Mouse (Mus musculus) kidney, adult 8-10 months (tissue): ENCODE data around the gene Klhl18.
A peak's percentile ranks its signal among the peaks of the same experiment; 100 is the strongest.
"Not testable (repeated sequence)": the region's sequence is repeated elsewhere in the genome, so short reads cannot be mapped to it uniquely, and the experiment has no call there.

Experiments
- DNase-seq, 2 experiments: peaks; one replicate each; pipeline ENCODE4 v3.0.0; 2022

Klhl18 gene

DNA sequence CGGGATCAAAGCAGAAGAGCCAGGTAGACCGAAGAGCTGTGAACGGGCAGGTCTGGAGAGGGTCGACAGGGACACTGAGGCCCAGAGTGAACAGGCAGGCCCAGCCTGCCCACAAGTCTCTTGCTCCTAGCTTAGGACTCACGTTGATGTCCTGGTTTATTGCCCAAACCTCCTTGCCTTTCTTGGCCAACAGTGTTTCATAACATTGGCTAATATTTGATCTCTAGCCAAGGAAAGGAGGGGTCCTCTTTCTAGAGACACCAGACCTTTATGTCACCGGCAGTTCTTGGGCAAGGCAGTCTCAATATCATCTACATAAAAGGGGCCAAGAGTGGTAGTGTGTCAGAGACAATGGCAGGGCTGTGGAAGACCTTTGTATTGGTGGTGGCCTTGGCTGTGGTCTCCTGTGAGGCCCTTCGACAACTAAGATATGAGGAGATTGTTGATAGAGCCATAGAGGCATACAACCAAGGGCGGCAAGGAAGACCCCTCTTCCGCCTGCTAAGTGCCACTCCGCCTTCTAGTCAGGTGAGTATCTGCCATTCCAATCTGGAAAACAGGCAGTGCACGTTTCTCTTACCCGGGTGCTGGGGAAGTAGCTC lies 56.9 kb downstream of the Klhl18 start, which contains the start of gene Ngp:
TSS of gene Ngp (plus strand) at position 237 of the 602 bp plus-strand sequence.
- DNase-seq: no peak

DNA sequence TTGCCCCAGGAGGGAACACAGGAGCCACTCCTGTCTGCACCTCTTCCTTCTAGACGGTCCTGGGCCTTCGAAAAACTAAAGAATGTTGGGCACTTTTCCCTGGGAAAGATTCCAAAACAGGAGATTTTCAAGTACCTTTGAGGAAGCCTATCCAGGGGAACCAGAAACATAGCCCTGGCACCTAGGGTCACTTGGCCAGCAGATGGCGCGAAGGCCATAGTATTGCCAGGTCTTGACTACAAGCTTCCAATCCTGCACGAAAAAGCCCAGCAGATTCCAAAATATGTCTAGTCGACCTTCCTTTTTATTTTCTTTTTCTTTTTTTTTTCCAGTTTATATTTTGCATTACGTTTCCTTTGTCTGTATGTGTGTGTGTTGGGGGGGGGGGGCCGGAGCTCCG lies 62.7 kb downstream of the Klhl18 start:
- DNase-seq: peak; percentile 51 to 63

DNA sequence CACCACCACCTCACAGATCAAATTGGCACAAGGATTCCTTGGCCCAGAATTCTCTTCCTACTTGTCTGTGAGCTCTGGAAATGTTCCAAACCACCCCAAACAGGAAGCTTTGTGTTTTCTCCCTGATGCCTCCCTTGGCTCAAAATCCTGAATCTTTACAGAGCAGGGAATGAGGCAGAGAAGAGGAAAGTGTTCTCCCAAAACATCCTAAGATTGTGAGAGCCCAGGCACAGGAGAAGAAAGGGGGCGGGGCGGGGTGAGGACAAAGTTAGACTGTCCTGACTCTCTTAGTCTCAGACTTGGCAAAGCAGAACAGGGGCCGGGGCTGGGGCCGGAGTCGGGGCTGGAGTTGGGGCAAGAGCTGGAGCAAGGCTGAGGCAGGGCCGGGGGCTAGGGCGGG lies 63.6 kb downstream of the Klhl18 start:
- DNase-seq: no peak

DNA sequence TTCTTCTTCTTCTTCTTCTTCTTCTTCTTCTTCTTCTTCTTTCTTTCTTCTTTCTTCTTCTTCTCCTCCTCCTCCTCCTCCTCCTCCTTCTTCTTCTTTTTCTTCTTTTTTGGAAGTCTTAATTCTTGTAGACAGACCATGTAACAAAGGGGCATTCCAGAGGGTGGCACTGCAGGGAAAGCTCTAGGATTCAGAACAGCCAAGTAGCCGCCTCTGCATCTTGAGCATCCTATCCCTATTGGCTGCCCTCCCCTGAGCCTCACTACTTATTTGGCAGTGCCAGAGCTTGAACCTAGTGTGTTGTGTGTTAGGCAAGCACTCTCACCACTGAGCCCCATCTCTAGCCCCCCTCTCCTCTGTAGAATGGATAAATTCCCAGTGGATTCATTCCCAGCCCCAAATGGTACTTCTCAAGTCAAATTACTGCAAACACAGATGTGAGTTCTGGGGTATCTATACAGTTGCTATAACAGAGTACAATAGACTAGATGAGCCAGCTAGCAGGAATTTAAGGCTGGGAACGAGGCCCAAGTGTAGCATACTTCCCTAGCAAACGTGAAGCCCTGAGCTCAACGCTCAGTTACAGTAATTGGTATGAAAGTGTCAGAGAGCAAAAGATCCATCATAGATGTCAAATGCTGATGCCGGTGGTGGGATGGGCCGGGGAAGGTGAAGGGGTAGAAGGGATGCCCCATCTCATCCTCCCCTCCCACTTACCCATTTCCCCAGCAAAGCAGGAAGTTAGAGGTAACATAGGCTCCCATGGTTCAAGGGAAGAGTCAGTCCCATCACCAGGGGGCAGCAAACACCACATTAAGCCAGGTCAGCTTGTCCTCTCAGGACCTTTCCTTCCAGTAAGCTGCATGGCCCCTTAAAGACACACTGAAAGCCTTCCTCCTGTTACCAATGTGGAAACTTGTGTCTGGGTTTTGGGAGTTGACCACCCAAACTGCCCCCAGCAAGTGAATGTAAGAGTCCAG lies 65.3 kb downstream of the Klhl18 start:
- DNase-seq: peak; percentile 78 to 89

DNA sequence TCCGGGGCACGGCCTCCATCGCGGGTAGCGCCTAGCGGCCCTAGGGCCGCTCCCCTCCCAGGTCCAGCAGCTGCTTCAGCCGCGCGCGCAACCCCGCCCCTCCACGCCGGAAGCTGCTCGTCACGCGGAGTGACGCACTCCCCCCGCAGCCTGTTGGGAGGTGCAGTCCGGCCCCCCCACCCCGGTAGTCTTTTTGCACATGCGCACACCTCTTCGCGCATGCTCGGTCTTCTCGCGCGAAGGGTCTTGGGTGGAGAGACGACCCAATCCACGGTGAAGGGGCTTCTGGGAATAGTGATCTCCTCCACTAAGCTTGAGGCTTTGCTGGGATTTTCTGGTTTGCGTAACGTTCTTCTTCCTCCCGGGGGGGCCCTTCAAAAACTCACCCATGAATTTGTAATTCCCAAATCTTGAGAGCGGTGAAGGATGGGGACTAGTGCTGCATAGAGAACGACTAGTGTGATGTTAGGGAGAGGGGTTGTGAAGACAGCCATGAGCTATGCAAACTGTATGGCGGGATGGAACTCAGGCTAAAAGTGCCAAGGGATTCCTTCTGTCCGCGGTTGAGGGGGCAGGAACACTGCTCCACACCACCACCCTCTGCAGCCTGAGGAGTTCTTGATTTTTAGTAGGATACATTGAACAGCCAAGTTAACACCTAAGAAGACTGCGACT lies 68.3 kb downstream of the Klhl18 start, which contains the start of gene Ptpn23:
TSS of gene Ptpn23 (minus strand) at position 115 of the 675 bp plus-strand sequence.
- peak; percentile 93 to 94 for DNase-seq

DNA sequence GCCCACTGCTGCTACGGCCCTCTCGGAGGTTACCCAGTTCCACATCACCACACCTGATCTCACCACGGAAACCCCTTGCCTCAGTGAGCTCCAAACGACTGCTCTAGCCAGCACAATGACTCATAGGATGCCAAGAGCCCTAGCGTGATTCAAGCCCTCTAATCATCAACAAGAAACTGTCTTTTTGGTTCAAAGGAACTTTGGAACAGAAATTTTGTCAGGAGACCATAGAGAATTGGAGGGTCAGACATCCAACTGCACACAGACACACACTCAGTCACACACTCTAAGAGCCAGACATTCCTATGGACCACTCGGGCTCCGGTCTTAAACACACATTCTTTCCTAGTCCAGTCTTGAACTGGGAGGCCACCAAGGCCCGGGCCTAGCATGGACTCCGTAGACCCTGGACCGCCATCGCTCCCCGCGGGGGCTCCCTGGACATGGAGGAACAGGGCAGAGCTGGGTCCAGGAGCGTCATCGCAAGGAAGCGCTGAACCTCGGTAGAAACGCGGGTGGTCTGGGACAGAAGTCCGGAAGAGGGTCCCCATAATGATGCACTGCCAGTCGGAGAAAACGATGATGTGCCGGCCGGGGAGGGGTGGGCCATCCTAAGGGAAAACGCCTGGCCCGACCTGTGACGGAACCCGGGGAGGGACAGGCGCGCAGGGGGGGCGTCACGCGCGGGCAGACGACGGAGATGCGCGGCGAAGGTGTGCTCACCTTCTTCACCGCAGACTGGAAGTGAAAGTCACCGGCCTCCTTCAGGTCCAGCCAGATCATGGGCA lies 69.0 kb downstream of the Klhl18 start:
- DNase-seq: no peak

DNA sequence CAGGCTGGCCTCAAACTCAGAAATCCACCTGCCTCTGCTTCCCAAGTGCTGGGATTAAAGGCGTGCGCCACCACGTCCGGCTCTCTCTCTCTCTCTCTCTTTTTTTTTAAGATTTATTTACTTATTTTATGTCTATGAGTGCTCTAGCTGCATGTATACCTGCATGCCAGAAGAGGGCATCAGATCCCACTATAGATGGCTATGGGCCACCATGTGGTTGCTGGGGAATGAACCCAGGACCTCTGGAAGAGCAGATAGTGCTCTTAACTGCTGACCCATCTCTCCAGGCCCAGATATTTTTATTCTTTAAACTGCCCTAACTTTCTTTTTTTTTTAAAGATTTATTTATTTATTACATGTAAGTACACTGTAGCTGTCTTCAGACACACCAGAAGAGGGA lies 73.3 kb downstream of the Klhl18 start:
- DNase-seq: not testable (repeated sequence)

DNA sequence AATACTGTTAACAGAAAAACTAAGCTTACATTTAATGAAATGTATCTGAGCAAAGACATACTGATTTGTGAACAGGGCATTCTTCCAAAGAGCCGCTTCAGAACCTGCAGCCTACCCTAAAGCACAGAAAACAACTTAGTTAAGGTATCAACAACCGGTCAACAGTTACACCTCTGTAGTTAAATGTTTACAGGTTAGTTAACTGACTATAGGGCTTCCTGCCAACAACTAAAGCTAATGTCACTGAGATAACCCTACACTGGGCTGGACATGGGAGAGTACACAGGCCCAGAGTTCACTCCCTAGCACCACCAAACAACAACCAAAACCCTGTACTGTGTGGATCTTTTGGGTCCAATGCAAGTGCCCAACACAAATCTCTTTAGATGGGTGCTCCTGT lies 73.8 kb downstream of the Klhl18 start:
- peak in 1 of 2 experiments; percentile 40 for DNase-seq

DNA sequence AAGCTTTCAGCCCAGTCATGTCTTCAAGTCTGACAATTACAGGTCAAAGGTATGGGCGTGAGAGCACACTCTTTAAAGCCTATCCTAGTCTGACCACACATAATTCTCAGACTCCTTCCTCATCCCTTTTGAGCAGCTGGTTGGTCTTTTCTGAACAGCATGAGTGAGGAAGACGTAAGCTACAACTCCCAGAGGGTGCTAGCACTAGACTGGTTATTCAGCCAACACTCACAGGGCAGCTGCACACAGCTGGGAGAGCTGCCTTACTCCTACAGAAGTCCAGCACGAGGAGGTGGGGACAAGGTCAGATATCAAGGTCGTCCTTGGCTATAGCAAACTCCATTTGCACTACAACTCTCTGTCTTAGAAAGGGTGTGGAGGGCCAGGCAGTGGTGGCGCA lies 75.8 kb downstream of the Klhl18 start:
- DNase-seq: no peak

DNA sequence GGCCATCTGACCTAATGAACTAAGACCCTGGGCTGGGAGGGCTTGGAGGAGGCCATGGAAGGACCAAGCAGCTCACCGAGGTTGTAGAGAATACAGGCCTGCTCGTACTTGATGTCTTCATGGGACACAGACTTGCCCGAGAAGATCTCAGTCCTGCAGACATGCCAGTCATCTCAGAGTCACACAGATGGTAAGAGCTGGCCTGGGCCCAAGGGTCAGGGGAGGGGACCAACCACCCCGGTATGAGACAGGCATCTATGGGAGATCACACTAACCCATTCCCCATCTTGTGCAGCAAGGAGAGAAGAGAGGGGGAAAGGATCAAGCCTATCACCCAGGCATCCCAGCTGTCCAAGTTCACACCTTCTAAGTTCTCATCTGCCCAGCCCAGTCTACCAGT lies 83.2 kb downstream of the Klhl18 start:
- no peak for DNase-seq

DNA sequence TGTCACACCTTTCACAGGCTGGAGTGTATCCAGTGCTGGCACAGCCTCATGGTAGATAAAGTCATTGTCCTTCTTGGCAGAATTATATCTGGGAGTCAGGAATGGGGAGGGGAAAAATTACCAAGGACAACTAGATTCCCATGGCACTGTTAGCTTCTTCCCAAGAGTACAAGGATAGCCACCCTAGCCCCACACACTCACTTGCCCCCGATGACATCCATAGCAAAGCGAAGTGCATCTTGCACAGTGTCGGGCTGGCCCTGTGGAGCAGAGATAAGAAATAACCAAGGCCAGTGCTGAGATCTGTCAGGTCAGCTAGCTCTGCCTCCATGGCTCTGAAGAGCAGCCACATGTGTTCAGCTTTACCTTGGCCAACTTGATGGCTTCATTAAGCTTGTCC lies 85.7 kb downstream of the Klhl18 start:
- no peak for DNase-seq

DNA sequence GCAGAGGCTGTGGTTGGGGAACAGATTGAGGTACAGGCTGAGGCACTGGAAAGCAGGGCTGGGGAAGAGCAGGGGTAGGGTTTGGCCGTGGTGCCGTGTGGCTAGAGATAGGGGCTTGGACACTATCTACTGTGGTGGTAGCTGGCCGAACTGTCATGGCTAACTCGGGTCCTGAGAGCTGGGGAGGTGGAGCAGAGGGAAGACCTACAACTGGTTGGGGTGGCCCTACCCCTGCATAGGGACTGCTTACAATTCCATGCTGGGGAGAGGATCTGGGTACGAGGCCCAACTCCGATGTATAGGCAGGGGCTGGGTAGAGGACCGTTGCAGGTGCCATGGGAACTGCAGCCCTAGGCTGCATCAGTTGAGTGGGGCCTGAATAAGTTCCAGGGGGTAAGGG lies 88.5 kb downstream of the Klhl18 start:
- DNase-seq: no peak

DNA sequence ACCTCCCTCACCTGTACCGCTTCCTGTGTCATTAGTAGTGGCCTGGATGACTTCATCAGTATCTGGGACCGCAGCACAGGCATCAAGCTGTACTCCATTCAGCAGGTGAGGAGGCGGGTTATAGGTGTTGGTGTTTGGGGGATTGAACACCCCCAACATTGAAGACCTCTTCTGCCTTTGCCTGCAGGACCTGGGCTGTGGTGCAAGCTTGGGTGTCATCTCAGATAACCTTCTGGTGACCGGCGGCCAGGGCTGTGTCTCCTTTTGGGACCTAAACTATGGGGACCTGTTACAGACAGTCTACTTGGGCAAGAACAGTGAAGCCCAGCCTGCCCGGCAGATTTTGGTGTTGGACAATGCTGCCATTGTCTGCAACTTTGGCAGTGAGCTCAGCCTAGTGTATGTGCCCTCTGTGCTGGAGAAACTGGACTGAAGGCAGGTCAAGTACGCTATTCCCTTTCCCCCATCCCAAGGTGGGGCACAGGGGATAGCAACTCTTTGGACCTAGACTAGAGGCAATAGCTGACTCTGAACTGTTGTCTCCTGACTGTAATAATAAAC lies 92.0 kb downstream of the Klhl18 start:
- no peak for DNase-seq

DNA sequence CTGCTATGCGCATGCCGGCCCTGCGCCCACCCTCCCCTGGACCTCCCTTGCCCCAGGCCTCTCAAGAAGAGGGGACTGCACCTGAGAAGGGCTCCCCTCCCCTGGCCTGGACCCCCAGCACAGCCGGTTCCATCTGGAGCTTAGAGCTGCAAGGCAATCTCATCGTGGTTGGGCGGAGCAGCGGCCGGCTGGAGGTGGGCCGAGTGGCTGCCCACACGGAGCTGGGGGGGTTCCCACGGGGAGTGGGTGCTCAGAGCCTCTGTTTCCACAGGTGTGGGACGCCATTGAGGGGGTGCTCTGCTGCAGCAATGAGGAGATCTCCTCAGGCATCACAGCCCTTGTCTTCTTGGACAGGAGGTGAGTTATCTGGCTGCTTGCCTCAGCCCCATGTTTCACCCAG lies 95.2 kb downstream of the Klhl18 start:
- no peak for DNase-seq

DNA sequence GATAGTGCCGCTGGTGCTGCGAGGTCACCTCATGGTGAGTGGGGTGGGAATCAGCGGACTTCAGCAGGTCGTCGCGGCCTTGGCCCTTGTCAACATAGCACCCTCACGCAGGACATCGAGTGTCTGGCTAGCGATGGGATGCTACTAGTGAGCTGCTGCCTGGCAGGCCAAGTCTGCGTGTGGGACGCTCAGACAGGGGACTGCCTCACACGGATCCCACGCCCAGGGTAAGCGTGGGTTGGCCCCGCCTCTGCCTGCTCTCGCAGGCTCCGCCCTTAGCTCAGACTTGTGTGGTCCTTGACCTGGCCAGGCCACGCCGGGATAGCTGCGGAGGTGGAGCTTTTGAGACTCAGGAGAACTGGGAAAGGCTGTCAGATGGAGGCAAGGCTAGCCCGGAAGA lies 95.8 kb downstream of the Klhl18 start:
- no peak for DNase-seq

DNA sequence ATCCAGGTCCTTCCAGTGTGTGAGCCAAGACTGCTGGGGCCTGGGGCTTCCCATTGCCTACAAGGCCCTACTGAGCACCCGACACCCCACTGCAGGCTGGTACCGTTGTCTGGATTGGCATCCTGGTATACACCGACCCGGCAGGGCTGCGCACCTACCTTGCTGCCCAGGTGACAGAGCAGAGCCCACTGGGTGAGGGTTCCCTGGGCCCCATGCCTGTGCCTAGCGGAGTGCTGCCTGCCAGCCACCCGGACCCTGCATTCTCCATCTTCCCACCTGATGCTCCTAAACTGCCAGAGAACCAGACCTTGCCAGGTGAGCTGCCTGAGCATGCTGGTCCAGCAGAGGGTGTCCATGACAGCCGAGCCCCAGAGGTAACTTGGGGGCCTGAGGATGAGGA lies 97.1 kb downstream of the Klhl18 start:
- no peak for DNase-seq

DNA sequence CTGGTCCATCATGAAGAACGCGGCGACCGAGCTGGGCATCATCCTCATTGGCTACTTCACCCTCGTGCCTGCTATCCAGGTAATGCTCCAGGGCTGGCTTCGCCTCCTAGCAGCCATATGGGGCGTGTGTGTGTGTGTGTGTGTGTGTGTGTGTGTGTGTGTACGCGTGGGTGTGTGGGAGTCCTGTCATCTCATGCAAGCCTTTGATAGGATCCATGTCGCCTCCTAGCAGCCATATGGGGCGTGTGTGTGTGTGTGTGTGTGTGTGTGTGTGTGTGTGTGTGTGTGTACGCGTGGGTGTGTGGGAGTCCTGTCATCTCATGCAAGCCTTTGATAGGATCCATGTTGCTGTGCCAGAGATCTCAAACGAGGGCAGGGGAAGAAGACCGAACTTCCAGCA lies 98.8 kb downstream of the Klhl18 start:
- not testable (repeated sequence) for DNase-seq
